8 mouse cellular contexts compared by ENCODE assay signal in the genomic region with DNA sequence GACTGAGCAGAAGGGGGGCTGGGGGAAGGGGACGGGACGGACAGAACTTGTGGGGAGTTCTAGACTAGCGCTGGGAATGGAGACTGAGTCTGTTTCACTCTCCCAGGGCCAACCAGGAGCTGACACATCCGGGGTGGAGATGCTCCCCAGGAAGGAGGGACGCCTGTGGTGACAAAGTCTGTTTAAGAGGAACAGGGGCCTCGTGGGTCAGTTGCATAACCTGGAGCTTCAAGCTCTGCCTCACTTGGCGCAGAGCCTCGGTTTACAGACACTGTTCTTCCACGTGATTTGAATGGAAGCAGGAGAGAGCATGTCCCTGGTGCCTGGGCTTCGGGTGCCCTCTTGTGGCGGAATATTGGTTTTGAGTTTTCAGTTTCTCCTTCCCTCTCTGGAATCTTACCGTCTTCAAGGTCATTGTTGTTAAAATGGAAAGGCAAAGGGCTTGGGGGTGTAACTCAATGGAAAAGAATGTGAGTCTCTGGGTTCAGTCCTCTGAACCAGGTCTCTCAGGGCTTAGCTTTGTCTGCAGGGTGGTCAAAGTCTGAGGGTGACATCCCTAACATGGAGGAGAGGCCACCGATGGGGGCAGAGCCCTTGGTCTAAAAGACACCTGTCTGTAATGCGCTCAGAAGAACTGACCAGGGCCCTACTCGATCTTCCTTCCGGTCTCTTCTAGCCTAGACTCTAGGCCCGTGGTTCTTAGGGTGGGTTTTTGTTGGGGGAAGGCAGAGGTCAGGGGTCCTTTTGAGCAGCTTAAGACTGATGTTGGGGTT. TPM values are rescaled to one million over a fixed set of nuclear protein-coding genes. Genes with fewer than 3 reads are reported as not detected.
A peak's percentile ranks its signal among the peaks of the same experiment; 100 is the strongest.
DNase-seq lines count a peak whose midpoint lies in the region; ATAC-seq and TF ChIP-seq lines count a peak whose summit lies in the region.

No protein-coding gene starts in this region.

- peak; percentile 95 for TF ChIP-seq CTCF in bone marrow, adult 2 months (IDR thresholded peaks at IDR 0.05; ENCODE audit: control insufficient read depth, insufficient read depth, low read length)

- no peak overlapping the region for H3K9ac ChIP-seq in embryonic facial prominence, embryonic 15.5 days
- no peak overlapping the region for H3K9ac ChIP-seq in kidney, embryonic 14.5 days (ENCODE audit: low read depth, low read length)
- H3K9ac ChIP-seq in limb, embryonic 15.5 days = 0 out of 2 replicates have a peak overlapping the region, but pooled peaks have one; percentile 17

- H3K4me2 ChIP-seq in embryonic facial prominence, embryonic 15.5 days (replicated peaks) = peak overlapping the region; percentile 55
- H3K4me2 ChIP-seq in kidney, embryonic 14.5 days (replicated peaks; ENCODE audit: low read depth, low read length) = no peak overlapping the region; the same call in 1 of the 2 replicates
- H3K4me2 ChIP-seq in limb, embryonic 15.5 days = peak overlapping the region; percentile 63

- no peaks in the 10 kb centered on the region for H3K4me1 ChIP-seq in bone marrow, adult 2 months (ENCODE audit: control insufficient read depth, insufficient read depth, low read length)
- peaks cover 4% of the 10 kb centered on the region for H3K4me1 ChIP-seq in embryonic facial prominence, embryonic 15.5 days
- H3K4me1 ChIP-seq in kidney, embryonic 14.5 days (ENCODE audit: control insufficient read depth, insufficient read depth, low read length) = no peaks in the 10 kb centered on the region
- H3K4me1 ChIP-seq in limb, embryonic 15.5 days = peaks cover 6% of the 10 kb centered on the region; the same call in 1 of the 2 replicates

- peak; percentile 96 for DNase-seq in 416B (ENCODE audit: low read depth)
- DNase-seq in heart, adult 9 months (ENCODE audit: low spot score in 2 of 2) = peak; percentile 95 to 96
- peak; percentile 84 to 86 for DNase-seq in monocyte, adult 2 months (ENCODE audit: low read depth in 1 of 2, low spot score in 2 of 2)
- DNase-seq in spleen, postnatal 36 days (ENCODE audit: low spot score in 2 of 2) = peak; percentile 80 to 86

- TF ChIP-seq POLR2A in bone marrow, adult 2 months (IDR thresholded peaks at IDR 0.05; ENCODE audit: borderline replicate concordance, control insufficient read depth, low read depth, low read length) = no peak

- H3K9me3 ChIP-seq in embryonic facial prominence, embryonic 15.5 days (replicated peaks) = no peaks in the 10 kb centered on the region
- no peaks in the 10 kb centered on the region for H3K9me3 ChIP-seq in kidney, embryonic 14.5 days (ENCODE audit: control insufficient read depth, low read length)
- H3K9me3 ChIP-seq in limb, embryonic 15.5 days = no peaks in the 10 kb centered on the region

- peak overlapping the region; percentile 79 for H3K27ac ChIP-seq in bone marrow, adult 2 months (ENCODE audit: control insufficient read depth, insufficient read depth, low read depth, low read length, poor library complexity)
- peak overlapping the region; percentile 40; the same call in 1 of the 2 replicates for H3K27ac ChIP-seq in embryonic facial prominence, embryonic 15.5 days (replicated peaks)
- H3K27ac ChIP-seq in kidney, embryonic 14.5 days (ENCODE audit: low read depth, low read length) = no peak overlapping the region
- H3K27ac ChIP-seq in limb, embryonic 15.5 days = no peak overlapping the region

- peak overlapping the region; percentile 4 for H3K4me3 ChIP-seq in bone marrow, adult 2 months (replicated peaks; ENCODE audit: control insufficient read depth, low read depth, low read length)
- H3K4me3 ChIP-seq in embryonic facial prominence, embryonic 15.5 days (replicated peaks) = peak overlapping the region; percentile 28; the same call in 1 of the 2 replicates
- H3K4me3 ChIP-seq in kidney, embryonic 14.5 days (ENCODE audit: low read length) = no peak overlapping the region
- H3K4me3 ChIP-seq in limb, embryonic 15.5 days = peak overlapping the region; percentile 20

- ATAC-seq in embryonic facial prominence, embryonic 15.5 days (ENCODE audit: insufficient number of reproducible peaks, low FRiP score, low TSS enrichment, low read depth) = peak; percentile 85
- ATAC-seq in kidney, embryonic 14.5 days (ENCODE audit: low FRiP score, low TSS enrichment) = peak; percentile 88
- peak; percentile 82; the same call in 1 of the 2 replicates for ATAC-seq in limb, embryonic 15.5 days (ENCODE audit: insufficient number of reproducible peaks, low FRiP score, low TSS enrichment, low read depth)

- no peaks in the 10 kb centered on the region for H3K27me3 ChIP-seq in embryonic facial prominence, embryonic 15.5 days
- no peaks in the 10 kb centered on the region for H3K27me3 ChIP-seq in kidney, embryonic 14.5 days (ENCODE audit: control insufficient read depth, insufficient read depth, low read length)
- peaks cover 4% of the 10 kb centered on the region for H3K27me3 ChIP-seq in limb, embryonic 15.5 days

- 8% methylated on average over 17 of the region's 17 CpGs for WGBS in bone marrow, adult 2 months
- WGBS in embryonic facial prominence, embryonic 15.5 days = 14% methylated on average over 17 of the region's 17 CpGs
- WGBS in kidney, embryonic 14.5 days = 20% methylated on average over 17 of the region's 17 CpGs
- 17% methylated on average over 17 of the region's 17 CpGs for WGBS in limb, embryonic 15.5 days

- no peaks in the 10 kb centered on the region for H3K36me3 ChIP-seq in embryonic facial prominence, embryonic 15.5 days
- H3K36me3 ChIP-seq in kidney, embryonic 14.5 days (ENCODE audit: control insufficient read depth, insufficient read depth, low read length) = no peaks in the 10 kb centered on the region
- H3K36me3 ChIP-seq in limb, embryonic 15.5 days = no peaks in the 10 kb centered on the region

RNA-seq across cellular contexts. Expression of a gene that starts 14.2 kb away (rescaled TPM):
- not detected in 2 replicates for polyA plus RNA-seq in bone marrow, adult 2 months (2011; ENCODE audit: insufficient read depth, insufficient read length, low replicate concordance, missing spikeins)
- polyA plus RNA-seq in embryonic facial prominence, embryonic 15.5 days (2015; fragmentation: Nextera tagmentation; extraction: Ambion mirVana) = 0.24 TPM in 1 of 2 replicates, not detected in the other
- 0.29 TPM in 1 of 2 replicates, not detected in the other for polyA plus RNA-seq in kidney, embryonic 14.5 days (2014; fragmentation: Nextera tagmentation; extraction: Ambion mirVana)
- polyA plus RNA-seq in limb, embryonic 15.5 days (2015; fragmentation: Nextera tagmentation; extraction: Ambion mirVana) = 0.34 TPM in 1 of 2 replicates, not detected in the other

RNA-seq across cellular contexts. Expression of a gene that starts 34.8 kb away (rescaled TPM):
- 7.0 and 10.7 TPM in 2 replicates for polyA plus RNA-seq in bone marrow, adult 2 months (2011; ENCODE audit: insufficient read depth, insufficient read length, low replicate concordance, missing spikeins)
- 2.8 and 3.3 TPM in 2 replicates for polyA plus RNA-seq in embryonic facial prominence, embryonic 15.5 days (2015; fragmentation: Nextera tagmentation; extraction: Ambion mirVana)
- polyA plus RNA-seq in kidney, embryonic 14.5 days (2014; fragmentation: Nextera tagmentation; extraction: Ambion mirVana) = 1.5 and 2.0 TPM in 2 replicates
- 1.5 and 3.2 TPM in 2 replicates for polyA plus RNA-seq in limb, embryonic 15.5 days (2015; fragmentation: Nextera tagmentation; extraction: Ambion mirVana)

RNA-seq across cellular contexts. Expression of a gene that starts 40.0 kb away (rescaled TPM):
- polyA plus RNA-seq in bone marrow, adult 2 months (2011; ENCODE audit: insufficient read depth, insufficient read length, low replicate concordance, missing spikeins) = 4.1 and 6.2 TPM in 2 replicates
- 4.8 and 5.2 TPM in 2 replicates for polyA plus RNA-seq in embryonic facial prominence, embryonic 15.5 days (2015; fragmentation: Nextera tagmentation; extraction: Ambion mirVana)
- 2.0 and 4.5 TPM in 2 replicates for polyA plus RNA-seq in kidney, embryonic 14.5 days (2014; fragmentation: Nextera tagmentation; extraction: Ambion mirVana)
- polyA plus RNA-seq in limb, embryonic 15.5 days (2015; fragmentation: Nextera tagmentation; extraction: Ambion mirVana) = 4.9 and 5.7 TPM in 2 replicates

RNA-seq across cellular contexts. Expression of a gene that starts 42.0 kb away (rescaled TPM):
- polyA plus RNA-seq in bone marrow, adult 2 months (2011; ENCODE audit: insufficient read depth, insufficient read length, low replicate concordance, missing spikeins) = 12.4 and 23.2 TPM in 2 replicates
- 47.3 and 47.7 TPM in 2 replicates for polyA plus RNA-seq in embryonic facial prominence, embryonic 15.5 days (2015; fragmentation: Nextera tagmentation; extraction: Ambion mirVana)
- polyA plus RNA-seq in kidney, embryonic 14.5 days (2014; fragmentation: Nextera tagmentation; extraction: Ambion mirVana) = 54.0 and 54.3 TPM in 2 replicates
- polyA plus RNA-seq in limb, embryonic 15.5 days (2015; fragmentation: Nextera tagmentation; extraction: Ambion mirVana) = 47.0 and 50.5 TPM in 2 replicates

RNA-seq across cellular contexts. Expression of a gene that starts 48.8 kb away (rescaled TPM):
- 1.7 and 5.6 TPM in 2 replicates for polyA plus RNA-seq in bone marrow, adult 2 months (2011; ENCODE audit: insufficient read depth, insufficient read length, low replicate concordance, missing spikeins)
- polyA plus RNA-seq in embryonic facial prominence, embryonic 15.5 days (2015; fragmentation: Nextera tagmentation; extraction: Ambion mirVana) = 7.2 and 8.8 TPM in 2 replicates
- 2.5 and 3.3 TPM in 2 replicates for polyA plus RNA-seq in kidney, embryonic 14.5 days (2014; fragmentation: Nextera tagmentation; extraction: Ambion mirVana)
- polyA plus RNA-seq in limb, embryonic 15.5 days (2015; fragmentation: Nextera tagmentation; extraction: Ambion mirVana) = 5.2 and 5.3 TPM in 2 replicates

Comparison
In these comparisons a context has a peak if more than half of its experiments do, and no peak if none do; other contexts are left out.
1. H3K27ac ChIP-seq: peak in bone marrow, adult 2 months (single experiment) and embryonic facial prominence, embryonic 15.5 days (single experiment); none in kidney, embryonic 14.5 days (single experiment) and limb, embryonic 15.5 days (single experiment).
2. Peak in every context shown above with its lines, with median percentiles within 50 percentile points of each other: DNase-seq and ATAC-seq.